In the genomic region with DNA sequence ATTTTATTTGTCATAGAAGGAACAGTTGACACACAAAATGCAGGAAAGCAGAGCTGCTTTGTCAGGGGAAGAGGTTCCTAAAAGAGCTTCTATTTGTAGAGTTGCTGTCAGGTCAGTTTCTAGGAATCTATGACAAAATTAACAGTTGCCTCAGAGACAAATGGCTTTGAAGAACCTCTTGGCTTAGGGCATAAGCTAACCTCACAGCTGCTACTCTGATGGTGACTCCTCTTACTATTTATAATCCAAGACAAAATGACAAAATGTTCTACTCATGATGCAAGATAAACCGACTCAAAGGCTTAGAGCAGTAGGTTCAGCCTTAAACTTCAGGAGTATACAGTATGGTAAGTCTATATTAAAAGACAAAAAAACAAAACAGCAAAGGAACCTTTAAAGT, we compare ENCODE assay signal across 28 mouse cellular contexts. TPM values are rescaled to one million over a fixed set of nuclear protein-coding genes. Genes with fewer than 3 reads are reported as not detected.
DNase-seq lines count a peak whose midpoint lies in the region; ATAC-seq and TF ChIP-seq lines count a peak whose summit lies in the region.
"Had no signal": no experiment of that assay in that cellular context is flagged by ENCODE, and none has a peak within 500 bp of the region (broad histone marks: within the 10 kb centered on the region; RNA-seq: fewer than 3 reads in every experiment).

No protein-coding gene starts in this region.

- TF ChIP-seq CTCF in gastrocnemius, adult 2 months (IDR thresholded peaks at IDR 0.05): no peak

- WGBS in heart, embryonic 12.5 days: 75% methylated on average over 1 of the region's 1 CpGs
- 89% methylated on average over 1 of the region's 1 CpGs for WGBS in midbrain, embryonic 10.5 days

- no peak for DNase-seq in gastrocnemius, adult 2 months
- DNase-seq in gastrocnemius, postnatal 36 days: no peak
- DNase-seq in heart, adult 9 months (ENCODE audit: low spot score in 2 of 2): peak; percentile 23 to 35
- DNase-seq in 416B (ENCODE audit: low read depth): peak; percentile 39
- DNase-seq in midbrain, embryonic 10.5 days (ENCODE audit: low spot score): no peak
- DNase-seq: adrenal gland, postnatal 14 days; cerebellum, adult 11 months; cerebellum, adult 9-11 months; embryo, embryonic 11 days; kidney, adult 18-20 months; kidney, postnatal 36 days; lung, postnatal 4 days; right cerebral cortex, postnatal 25 days; spleen, adult 18-20 months; thymus, postnatal 14 days had no signal

- no peaks in the 10 kb centered on the region for H3K9me3 ChIP-seq in heart, embryonic 12.5 days (replicated peaks)
- no peaks in the 10 kb centered on the region for H3K9me3 ChIP-seq in midbrain, embryonic 10.5 days (replicated peaks)
- H3K9me3 ChIP-seq: embryonic facial prominence, embryonic 12.5 days; kidney, embryonic 15.5 days; limb, embryonic 13.5 days; lung, embryonic 15.5 days; midbrain, embryonic 15.5 days had no signal

- peak overlapping the region; percentile 52 for H3K4me3 ChIP-seq in gastrocnemius, adult 2 months
- no peak overlapping the region for H3K4me3 ChIP-seq in heart, embryonic 12.5 days
- no peak overlapping the region for H3K4me3 ChIP-seq in myocyte
- no peak overlapping the region for H3K4me3 ChIP-seq in midbrain, embryonic 10.5 days
- H3K4me3 ChIP-seq: embryonic facial prominence, embryonic 12.5 days; kidney, embryonic 15.5 days; limb, embryonic 13.5 days; lung, embryonic 15.5 days; midbrain, embryonic 15.5 days had no signal

- no peak for ATAC-seq in heart, embryonic 12.5 days (ENCODE audit: insufficient number of reproducible peaks, low FRiP score)
- ATAC-seq: forebrain, embryonic 14.5 days; hindbrain, embryonic 16.5 days; midbrain, embryonic 15.5 days; Patski had no signal

- H3K36me3 ChIP-seq in heart, embryonic 12.5 days: 0 out of 2 replicates have a peak, but pooled peaks cover under 1% of the 10 kb centered on the region
- no peaks in the 10 kb centered on the region for H3K36me3 ChIP-seq in myocyte (ENCODE audit: control insufficient read depth, insufficient read depth)
- H3K36me3 ChIP-seq in midbrain, embryonic 10.5 days: 0 out of 2 replicates have a peak, but pooled peaks cover 7% of the 10 kb centered on the region
- H3K36me3 ChIP-seq: embryonic facial prominence, embryonic 12.5 days had no signal

- H3K27ac ChIP-seq in gastrocnemius, adult 2 months: peak overlapping the region; percentile 95
- H3K27ac ChIP-seq in heart, embryonic 12.5 days (ENCODE audit: poor library complexity, severe bottlenecking): no peak overlapping the region
- no peak overlapping the region for H3K27ac ChIP-seq in midbrain, embryonic 10.5 days (replicated peaks)
- H3K27ac ChIP-seq: embryonic facial prominence, embryonic 12.5 days; kidney, embryonic 15.5 days; layer of hippocampus, adult 2 months; limb, embryonic 13.5 days; lung, embryonic 15.5 days; midbrain, embryonic 15.5 days had no signal

- H3ac ChIP-seq in myocyte (ENCODE audit: control insufficient read depth, insufficient read length): no peak overlapping the region

- H3K4me1 ChIP-seq in heart, embryonic 12.5 days (replicated peaks): peaks cover 6% of the 10 kb centered on the region
- peaks cover 15% of the 10 kb centered on the region for H3K4me1 ChIP-seq in midbrain, embryonic 10.5 days

- H3K79me2 ChIP-seq in myocyte (ENCODE audit: control insufficient read depth, insufficient read depth): no peaks in the 10 kb centered on the region

- H3K4me2 ChIP-seq in heart, embryonic 12.5 days: no peak overlapping the region
- peak overlapping the region; percentile 78 for H3K4me2 ChIP-seq in myocyte (ENCODE audit: low read depth)
- H3K4me2 ChIP-seq: embryonic facial prominence, embryonic 12.5 days; kidney, embryonic 15.5 days; limb, embryonic 13.5 days; liver, embryonic 11.5 days; lung, embryonic 15.5 days; midbrain, embryonic 15.5 days had no signal

- no peak for TF ChIP-seq POLR2A in myocyte (IDR thresholded peaks at IDR 0.05; ENCODE audit: insufficient read length, low read depth)

- intact Hi-C loops in gastrocnemius, adult 2 months (cut with DNase I): loop anchor here (5.0 kb wide), 2 partner anchors 129 to 209 kb away; a partner anchor contains a TSS
- intact Hi-C loops in gastrocnemius, postnatal 36 days (cut with DNase I): no loop called here

- H3K9ac ChIP-seq in heart, embryonic 12.5 days: no peak overlapping the region
- H3K9ac ChIP-seq: embryonic facial prominence, embryonic 12.5 days; kidney, embryonic 15.5 days; limb, embryonic 13.5 days; lung, embryonic 15.5 days; midbrain, embryonic 15.5 days had no signal

- H3K27me3 ChIP-seq in heart, embryonic 12.5 days (replicated peaks): no peaks in the 10 kb centered on the region
- no peaks in the 10 kb centered on the region for H3K27me3 ChIP-seq in myocyte (ENCODE audit: control insufficient read depth, insufficient read depth, insufficient read length)
- H3K27me3 ChIP-seq in midbrain, embryonic 10.5 days (ENCODE audit: low read depth, poor library complexity, severe bottlenecking): no peaks in the 10 kb centered on the region
- H3K27me3 ChIP-seq: embryonic facial prominence, embryonic 12.5 days; kidney, embryonic 15.5 days; limb, embryonic 13.5 days; lung, embryonic 15.5 days; midbrain, embryonic 15.5 days; Patski had no signal

TF ChIP-seq in myocyte, 11 proteins besides CTCF, POLR2A, EP300 and RAD21:
- TF ChIP-seq SRF (IDR thresholded peaks at IDR 0.05; ENCODE audit: control insufficient read depth, insufficient read length, low read depth): no peak
- peak; percentile 67 for TF ChIP-seq TCF12 (IDR thresholded peaks at IDR 0.05; ENCODE audit: insufficient read depth, poor library complexity, severe bottlenecking)
- TF ChIP-seq MAX (IDR thresholded peaks at IDR 0.05; ENCODE audit: low read depth): no peak
- TF ChIP-seq E2F4 (IDR thresholded peaks at IDR 0.05; ENCODE audit: insufficient read depth): no peak
- no peak for TF ChIP-seq REST (IDR thresholded peaks at IDR 0.05; ENCODE audit: insufficient read depth, insufficient read length)
- no peak for TF ChIP-seq CEBPB (IDR thresholded peaks at IDR 0.05; ENCODE audit: insufficient read depth, poor library complexity, severe bottlenecking)
- no peak for TF ChIP-seq USF1 (IDR thresholded peaks at IDR 0.05; ENCODE audit: low read depth)
- no peak for TF ChIP-seq TCF3 (IDR thresholded peaks at IDR 0.05; ENCODE audit: insufficient read length, low read depth)
- peak; percentile 17 to 71 (median 65) for TF ChIP-seq MYOD1 (IDR thresholded peaks at IDR 0.05; ENCODE audit: control insufficient read depth in 1 of 3, insufficient read length in 2 of 3, low read depth in 2 of 3)
- TF ChIP-seq MYOG (IDR thresholded peaks at IDR 0.05; ENCODE audit: control insufficient read depth in 1 of 3, insufficient read depth in 1 of 3, insufficient read length in 2 of 3, low read depth in 2 of 3): peak in 2 of 3 experiments; percentile 30 to 95
- TF ChIP-seq POLR2AphosphoS2 (IDR thresholded peaks at IDR 0.05; ENCODE audit: insufficient read length, low read depth): no peak

RNA-seq across cellular contexts. Expression of a gene that starts 3.5 kb away (rescaled TPM):
- total RNA-seq in gastrocnemius, adult 2 months (2021): 10 to 100 TPM; 20.4 to 29.6 TPM
- total RNA-seq in gastrocnemius, postnatal 36 days (2021): 10 to 100 TPM; 24.4 to 34.7 TPM
- 31.3 and 32.2 TPM in 2 replicates for polyA plus RNA-seq in heart, embryonic 12.5 days (2016; fragmentation: Nextera tagmentation; extraction: Ambion mirVana)
- 39.2 TPM for polyA plus RNA-seq in myocyte (2012; fragmentation: generic; extraction: Trizol)
- 30.9 and 40.9 TPM in 2 replicates for polyA plus RNA-seq in midbrain, embryonic 10.5 days (2016; fragmentation: Nextera tagmentation; extraction: Ambion mirVana)

RNA-seq across cellular contexts. Expression of a gene that starts 3.9 kb away (rescaled TPM):
- total RNA-seq in gastrocnemius, adult 2 months (2021): under 1 TPM; 0.84 TPM
- 1 to 10 TPM in 1 of 2 experiments, under 1 TPM in 1; 0.99 to 1.8 TPM for total RNA-seq in gastrocnemius, postnatal 36 days (2021)
- polyA plus RNA-seq in heart, embryonic 12.5 days (2016; fragmentation: Nextera tagmentation; extraction: Ambion mirVana): 5.7 and 6.6 TPM in 2 replicates
- 1.4 TPM for polyA plus RNA-seq in myocyte (2012; fragmentation: generic; extraction: Trizol)
- polyA plus RNA-seq in midbrain, embryonic 10.5 days (2016; fragmentation: Nextera tagmentation; extraction: Ambion mirVana): 12.1 and 13.3 TPM in 2 replicates

RNA-seq across cellular contexts. Expression of a gene that starts 58.3 kb away (rescaled TPM):
- total RNA-seq in gastrocnemius, adult 2 months (2021): not detected
- not detected for total RNA-seq in gastrocnemius, postnatal 36 days (2021)
- polyA plus RNA-seq in heart, embryonic 12.5 days (2016; fragmentation: Nextera tagmentation; extraction: Ambion mirVana): 0.10 TPM in 1 of 2 replicates, not detected in the other
- polyA plus RNA-seq in myocyte (2012; fragmentation: generic; extraction: Trizol): 0.02 TPM
- 0.23 and 0.40 TPM in 2 replicates for polyA plus RNA-seq in midbrain, embryonic 10.5 days (2016; fragmentation: Nextera tagmentation; extraction: Ambion mirVana)
- total RNA-seq: gastrocnemius, adult 8-10 months had no signal

Comparison
In these comparisons a context has a peak if more than half of its experiments do, and no peak if none do; other contexts are left out.
1. DNase-seq: peak in heart, adult 9 months (2 of 2) and 416B (single experiment); none in gastrocnemius, adult 2 months (single experiment), gastrocnemius, postnatal 36 days (0 of 2) and midbrain, embryonic 10.5 days (single experiment).